Mouse (Mus musculus) spleen, adult 2 months (tissue): ENCODE results near the gene Pfkfb4. TPM values are rescaled to one million over a fixed set of nuclear protein-coding genes. Genes with fewer than 3 reads are reported as not detected.

Source experiments
- DNase-seq, 2 experiments: peaks; one replicate each; pipeline versions ENCODE4 v3.0.0 to v3.0.0-alpha.2; 2012 to 2021; ENCODE audit warnings: low spot score in 2 of 2, low read depth in 1 of 2
- H3K27ac ChIP-seq: fragments of 200-500 bp; 2 replicates; pipeline ENCODE4 v1.5.1; 2012; ENCODE audit warnings: low read length, inconsistent platforms; ENCODE audit not compliant: insufficient read depth
- H3K27me3 ChIP-seq: fragments of 200-500 bp; 2 replicates; pipeline ENCODE4 v1.6.1; 2012; ENCODE audit warnings: mild to moderate bottlenecking, moderate library complexity, low read length, inconsistent platforms; ENCODE audit not compliant: control insufficient read depth, insufficient read depth
- H3K36me3 ChIP-seq: fragments of 200-500 bp; 2 replicates; pipeline ENCODE4 v1.6.1; 2012; ENCODE audit warnings: mild to moderate bottlenecking, low read length, inconsistent platforms; ENCODE audit not compliant: control insufficient read depth, insufficient read depth
- H3K4me1 ChIP-seq: fragments of 200-500 bp; 2 replicates; pipeline ENCODE4 v1.6.1; 2011; ENCODE audit warnings: inconsistent platforms; ENCODE audit not compliant: control insufficient read depth, insufficient read depth, insufficient read length
- H3K4me3 ChIP-seq: fragments of 200-500 bp; 2 replicates; pipeline ENCODE4 v1.5.1; 2011; ENCODE audit warnings: mild to moderate bottlenecking, inconsistent platforms; ENCODE audit not compliant: insufficient read depth, insufficient read length; ENCODE audit errors: extremely low read depth
- CTCF ChIP-seq: fragments of 200-500 bp; IDR thresholded peaks from 2 replicates; pipeline ENCODE4 v1.5.1; 2011; ENCODE audit warnings: mild to moderate bottlenecking, inconsistent platforms; ENCODE audit not compliant: insufficient read depth, insufficient read length, insufficient replicate concordance; ENCODE audit errors: extremely low read depth
- POLR2A ChIP-seq: fragments of 200-500 bp; IDR thresholded peaks from 2 replicates; pipeline ENCODE4 v1.6.1; 2011; ENCODE audit warnings: low read depth, low read length, inconsistent platforms
- WGBS: fragments of 180-500 bp; shearing (Covaris S2); methylation state at CpG from one replicate; pipeline ENCODE4 v1.1.7; 2018; 5-methylcytosine and 5-hydroxymethylcytosine counted together
- polyA plus RNA-seq: library from polyadenylated mRNA; depleted of rRNA; stranded (reverse); fragments of >200 nt; gene quantifications from 2 replicates; pipeline ENCODE4 v1.2.3, GENCODE M21; 2012

The Pfkfb4 gene
- polyA plus RNA-seq, 1 experiment = 22.6 TPM

GRCm38 (mm10) chr9:109051011-109051501, 59.5 kb downstream of the Pfkfb4 start:
- Histone ChIP-seq H3K27me3 (no peaks in the 10 kb centered on the region), H3K27ac (peak overlapping the region; percentile 99), H3K4me1 (peaks cover 18% of the 10 kb centered on the region; the same call in 1 of the 2 replicates), H3K36me3 (peaks cover 21% of the 10 kb centered on the region), H3K4me3 (peak overlapping the region; percentile 81)
- 10% methylated on average over 13 of the region's 13 CpGs for WGBS
- DNase-seq = peak; percentile 73 to 88
- TF ChIP-seq POLR2A (peak; percentile 96), CTCF (no peak)

- peaks cover 29% of the 10 kb centered on the region for H3K36me3 ChIP-seq
- TF ChIP-seq POLR2A (peak; percentile 63), CTCF (no peak)
- peak overlapping the region; percentile 81 for H3K4me3 ChIP-seq
- H3K27me3 ChIP-seq = no peaks in the 10 kb centered on the region
- H3K4me1 ChIP-seq = peaks cover 25% of the 10 kb centered on the region; the same call in 1 of the 2 replicates
- peak overlapping the region; percentile 99 for H3K27ac ChIP-seq
- peak; percentile 66 to 87 for DNase-seq
- WGBS = 24% methylated on average over 10 of the region's 10 CpGs
These were observed 60.3 kb downstream of the Pfkfb4 start for GRCm38 (mm10) chr9:109051651-109052489.

- Histone ChIP-seq H3K27ac (peak overlapping the region; percentile 99), H3K4me1 (peaks cover 31% of the 10 kb centered on the region; the same call in 1 of the 2 replicates), H3K4me3 (peak overlapping the region; percentile 81), H3K36me3 (peaks cover 36% of the 10 kb centered on the region), H3K27me3 (no peaks in the 10 kb centered on the region)
- 48% methylated on average over 9 of the region's 9 CpGs for WGBS
- peak in 1 of 2 experiments; percentile 68 for DNase-seq
- TF ChIP-seq CTCF (no peak), POLR2A (peak; percentile 64)
These were observed 61.1 kb downstream of the Pfkfb4 start for GRCm38 (mm10) chr9:109052490-109053260.

GRCm38 (mm10) chr9:109053366-109053765, 61.8 kb downstream of the Pfkfb4 start:
- H3K4me1 ChIP-seq = peaks cover 38% of the 10 kb centered on the region; the same call in 1 of the 2 replicates
- peaks cover 41% of the 10 kb centered on the region for H3K36me3 ChIP-seq
- H3K4me3 ChIP-seq = peak overlapping the region; percentile 81
- 58% methylated on average over 3 of the region's 3 CpGs for WGBS
- H3K27ac ChIP-seq = peak overlapping the region; percentile 99
- DNase-seq = no peak
- TF ChIP-seq POLR2A = no peak
- no peak for TF ChIP-seq CTCF
- no peaks in the 10 kb centered on the region for H3K27me3 ChIP-seq

GRCm38 (mm10) chr9:109053851-109054250, 62.3 kb downstream of the Pfkfb4 start:
- Histone ChIP-seq H3K27me3 (no peaks in the 10 kb centered on the region), H3K4me3 (peak overlapping the region; percentile 81), H3K27ac (peak overlapping the region; percentile 99), H3K4me1 (peaks cover 37% of the 10 kb centered on the region; the same call in 1 of the 2 replicates), H3K36me3 (peaks cover 41% of the 10 kb centered on the region)
- TF ChIP-seq CTCF (no peak), POLR2A (no peak)
- 41% methylated on average over 6 of the region's 6 CpGs for WGBS
- DNase-seq = no peak

- Histone ChIP-seq H3K27ac (peak overlapping the region; percentile 99), H3K27me3 (no peaks in the 10 kb centered on the region), H3K4me3 (peak overlapping the region; percentile 64), H3K36me3 (peaks cover 41% of the 10 kb centered on the region), H3K4me1 (peaks cover 34% of the 10 kb centered on the region; the same call in 1 of the 2 replicates)
- TF ChIP-seq CTCF = no peak
- peak; percentile 9; the same call in 1 of the 2 replicates for TF ChIP-seq POLR2A
- peak in 1 of 2 experiments; percentile 75 for DNase-seq
- under 1% methylated on average over 7 of the region's 7 CpGs for WGBS
These were observed 63.1 kb downstream of the Pfkfb4 start for GRCm38 (mm10) chr9:109054712-109055111.
